Mouse (Mus musculus) erythroblast, embryonic 14.5 days (primary cell): ENCODE measurements around the gene Tctn3.

Experiments
- GATA1 ChIP-seq: IDR thresholded peaks from 2 replicates; pipeline ENCODE4 v1.6.1; 2012; ENCODE audit warnings: low read length, inconsistent platforms, mixed read lengths
- TAL1 ChIP-seq: IDR thresholded peaks from 3 replicates; pipeline ENCODE4 v1.6.1; 2012; ENCODE audit warnings: low read length, inconsistent platforms, mixed read lengths

- TF ChIP-seq GATA1 (no peak), TAL1 (no peak)
Observed at GRCm38 (mm10) chr19:40646379-40646778, 34.3 kb upstream of the Tctn3 start.
